Mouse (Mus musculus) G1E (cell line): ENCODE data around the gene Dnajc27.

ENCODE experiments used
- CTCF ChIP-seq: IDR thresholded peaks from 2 replicates; pipeline ENCODE4 v1.5.1; 2012; ENCODE audit warnings: low read depth, low read length, inconsistent platforms, mixed read lengths
- GATA1 ChIP-seq: IDR thresholded peaks from 2 replicates; pipeline ENCODE4 v1.6.1; 2012; ENCODE audit warnings: borderline replicate concordance, low read length, inconsistent platforms, mixed read lengths
- GATA2 ChIP-seq: IDR thresholded peaks from 2 replicates; pipeline ENCODE4 v1.6.1; 2012; ENCODE audit warnings: low read depth, low read length, inconsistent platforms, borderline replicate concordance
- POLR2AphosphoS5 ChIP-seq: IDR thresholded peaks from 2 replicates; pipeline ENCODE4 v1.6.1; 2012; ENCODE audit warnings: low read depth, low read length, inconsistent platforms; ENCODE audit not compliant: insufficient replicate concordance

DNA sequence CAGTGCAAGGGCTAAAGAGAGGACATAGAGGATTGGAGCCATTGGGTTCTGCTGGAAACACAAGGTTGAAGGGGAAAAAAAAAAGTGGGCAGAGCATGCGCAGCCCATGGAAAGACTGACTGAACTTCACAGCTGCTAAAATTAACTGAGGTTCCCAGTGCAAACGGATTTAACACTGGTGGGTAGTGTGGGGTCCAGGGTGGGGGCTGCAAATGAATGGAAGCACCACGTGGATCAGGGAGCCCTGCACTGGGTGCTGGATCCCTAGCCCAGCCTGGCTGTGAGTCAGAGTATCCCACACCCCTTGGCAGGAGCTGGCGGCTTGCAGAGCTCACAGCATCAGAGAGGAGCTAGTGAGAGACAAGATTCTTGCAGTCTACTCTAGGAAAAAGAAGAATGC lies 35.2 kb downstream of the Dnajc27 start:
- TF ChIP-seq CTCF: no peak
- no peak for TF ChIP-seq GATA2
- TF ChIP-seq GATA1: no peak
- no peak for TF ChIP-seq POLR2AphosphoS5
